Mouse (Mus musculus): Measurements from ENCODE around the gene 1810009A15Rik.
A peak's percentile ranks its signal among the peaks of the same experiment; 100 is the strongest.
"Not testable (repeated sequence)": the region's sequence is repeated elsewhere in the genome, so short reads cannot be mapped to it uniquely, and the experiment has no call there.

The 1810009A15Rik gene

GRCm38 (mm10) chr19:8888511-8889385 lies at the start of gene 1810009A15Rik, which contains the start of gene Gm49416:
TSS of gene 1810009A15Rik (plus strand) at chr19:8888853.
TSS of gene Gm49416 (plus strand) at chr19:8888926.
- DNase-seq = peak; percentile 92

GRCm38 (mm10) chr19:8839103-8839907 lies 49.3 kb upstream of the 1810009A15Rik start, which contains the start of gene Gng3:
TSS of gene Gng3 (minus strand) at chr19:8839194.
- peak; percentile 87 for DNase-seq

GRCm38 (mm10) chr19:8839908-8840791 lies 48.5 kb upstream of the 1810009A15Rik start:
- DNase-seq = peak; percentile 81

GRCm38 (mm10) chr19:8841012-8841411 lies 47.6 kb upstream of the 1810009A15Rik start:
- DNase-seq = peak; percentile 48

- DNase-seq = no peak
Measured at GRCm38 (mm10) chr19:8842961-8843360, 45.7 kb upstream of the 1810009A15Rik start.

GRCm38 (mm10) chr19:8844371-8845129 lies 44.1 kb upstream of the 1810009A15Rik start:
- DNase-seq = peak; percentile 78

GRCm38 (mm10) chr19:8848356-8848755 lies 40.3 kb upstream of the 1810009A15Rik start:
- no peak for DNase-seq

- no peak for DNase-seq
Measured at GRCm38 (mm10) chr19:8850402-8850901, 38.2 kb upstream of the 1810009A15Rik start, which contains the start of gene Lrrn4cl. TSS of gene Lrrn4cl (plus strand) at chr19:8850768.

- DNase-seq = no peak
Measured at GRCm38 (mm10) chr19:8851639-8852038, 37.0 kb upstream of the 1810009A15Rik start.

- DNase-seq = no peak
Measured at GRCm38 (mm10) chr19:8852236-8852928, 36.3 kb upstream of the 1810009A15Rik start.

- DNase-seq = no peak
Measured at GRCm38 (mm10) chr19:8853117-8853516, 35.5 kb upstream of the 1810009A15Rik start.

GRCm38 (mm10) chr19:8857689-8858088 lies 31.0 kb upstream of the 1810009A15Rik start:
- no peak for DNase-seq

GRCm38 (mm10) chr19:8859018-8859417 lies 29.6 kb upstream of the 1810009A15Rik start:
- no peak for DNase-seq

- no peak for DNase-seq
Measured at GRCm38 (mm10) chr19:8864265-8864664, 24.4 kb upstream of the 1810009A15Rik start.

- not testable (repeated sequence) for DNase-seq
Measured at GRCm38 (mm10) chr19:8870381-8870780, 18.3 kb upstream of the 1810009A15Rik start.

- no peak for DNase-seq
Measured at GRCm38 (mm10) chr19:8870838-8871237, 17.8 kb upstream of the 1810009A15Rik start.

GRCm38 (mm10) chr19:8871267-8872186 lies 17.1 kb upstream of the 1810009A15Rik start, which contains the start of gene Ubxn1:
TSS of gene Ubxn1 (plus strand) at chr19:8871496.
- peak; percentile 95 for DNase-seq

- no peak for DNase-seq
Measured at GRCm38 (mm10) chr19:8872266-8872840, 16.3 kb upstream of the 1810009A15Rik start.

- DNase-seq = no peak
Measured at GRCm38 (mm10) chr19:8875031-8875430, 13.6 kb upstream of the 1810009A15Rik start.

All from cerebellum, adult 8-10 months (tissue).